Mouse (Mus musculus): ENCODE measurements around the gene Zfp189. TPM values are rescaled to one million over a fixed set of nuclear protein-coding genes. Genes with fewer than 3 reads are reported as not detected.

The Zfp189 gene
- polyA plus RNA-seq, 1 experiment from 2014 or later: 10.7 TPM

Other genes starting within 250 kb of the Zfp189 start
- not detected in 2 replicates for gene Acnat2, start 113.0 kb upstream of the Zfp189 start, polyA plus RNA-seq (2015; fragmentation: Nextera tagmentation; extraction: Ambion mirVana)
- gene Acnat1, start 47.3 kb upstream of the Zfp189 start, polyA plus RNA-seq (2015; fragmentation: Nextera tagmentation; extraction: Ambion mirVana): 0.18 TPM in 1 of 2 replicates, not detected in the other
- 0.21 TPM in 1 of 2 replicates, not detected in the other for gene Baat, start 14.6 kb upstream of the Zfp189 start, polyA plus RNA-seq (2015; fragmentation: Nextera tagmentation; extraction: Ambion mirVana)
- gene Mrpl50, start 83 bp upstream of the Zfp189 start, polyA plus RNA-seq (2015; fragmentation: Nextera tagmentation; extraction: Ambion mirVana): 84.8 and 89.9 TPM in 2 replicates
- 5.4 TPM in 1 of 2 replicates, not detected in the other for gene Aldob, start 28.4 kb downstream of the Zfp189 start, polyA plus RNA-seq (2015; fragmentation: Nextera tagmentation; extraction: Ambion mirVana)
- 32.0 and 32.8 TPM in 2 replicates for gene Tmem246, start 76.7 kb downstream of the Zfp189 start, polyA plus RNA-seq (2015; fragmentation: Nextera tagmentation; extraction: Ambion mirVana)
- 48.0 and 49.9 TPM in 2 replicates for gene Rnf20, start 110.8 kb downstream of the Zfp189 start, polyA plus RNA-seq (2015; fragmentation: Nextera tagmentation; extraction: Ambion mirVana)
- gene Ppp3r2, start 160.8 kb downstream of the Zfp189 start, polyA plus RNA-seq (2015; fragmentation: Nextera tagmentation; extraction: Ambion mirVana): 0.17 TPM in 1 of 2 replicates, not detected in the other